Mouse (Mus musculus) cerebellum, adult 2 months (tissue): ENCODE measurements at regions not wholly inside any gene's neighbourhood (a gene's known extent, or its start where the extent isn't known, plus 50 kb on each side); places are given as distances from the start of the nearest gene placed in this dataset.

Source experiments
- DNase-seq, 2 experiments: peaks; one replicate each; pipeline ENCODE4 v3.0.0; 2021
- H3K27ac ChIP-seq: fragments of 200-500 bp; 2 replicates; pipeline ENCODE4 v1.5.1; 2012; ENCODE audit warnings: low read length, control low read depth, inconsistent platforms; ENCODE audit not compliant: insufficient read depth
- H3K27me3 ChIP-seq: fragments of 200-500 bp; 2 replicates; pipeline ENCODE4 v1.6.1; 2012; ENCODE audit warnings: inconsistent platforms, mild to moderate bottlenecking, low read length, moderate library complexity; ENCODE audit not compliant: control insufficient read depth, insufficient read depth
- H3K4me1 ChIP-seq: fragments of 200-500 bp; 2 replicates; pipeline ENCODE4 v1.6.1; 2011; ENCODE audit warnings: low read length; ENCODE audit not compliant: control insufficient read depth, insufficient read depth
- H3K4me3 ChIP-seq: fragments of 200-500 bp; replicated peaks from 2 replicates; pipeline ENCODE3; 2011; ENCODE audit warnings: mild to moderate bottlenecking, low read depth, low read length, control low read depth; ENCODE audit not compliant: insufficient read depth
- CTCF ChIP-seq: fragments of 200-500 bp; IDR thresholded peaks from 2 replicates; pipeline ENCODE4 v1.5.1; 2011; ENCODE audit warnings: low read depth, mild to moderate bottlenecking, control low read depth, low read length, moderate library complexity, borderline replicate concordance; ENCODE audit not compliant: insufficient read depth
- POLR2A ChIP-seq: fragments of 200-500 bp; IDR thresholded peaks from 2 replicates; pipeline ENCODE4 v1.6.1; 2011; ENCODE audit warnings: low read length, control low read depth, borderline replicate concordance; ENCODE audit not compliant: insufficient read depth
- WGBS: fragments of 180-500 bp; shearing (Covaris S2); methylation state at CpG from one replicate; pipeline ENCODE4 v1.1.7; 2018; 5-methylcytosine and 5-hydroxymethylcytosine counted together

- no peak for DNase-seq
- WGBS, result 76% methylated on average over 8 of the region's 8 CpGs
- H3K4me1 ChIP-seq, result no peaks in the 10 kb centered on the region
- no peak overlapping the region for H3K27ac ChIP-seq
- H3K4me3 ChIP-seq, result no peak overlapping the region
- no peaks in the 10 kb centered on the region for H3K27me3 ChIP-seq
- no peak for TF ChIP-seq POLR2A
- no peak for TF ChIP-seq CTCF
Measured at GRCm38 (mm10) chr14:76875266-76875900, 161.2 kb upstream of the Ccdc122 start.

- no peaks in the 10 kb centered on the region for H3K27me3 ChIP-seq
- no peak overlapping the region for H3K27ac ChIP-seq
- no peak overlapping the region for H3K4me3 ChIP-seq
- no peaks in the 10 kb centered on the region for H3K4me1 ChIP-seq
- WGBS, result 64% methylated on average over 8 of the region's 8 CpGs
- no peak for DNase-seq
- TF ChIP-seq CTCF (no peak), POLR2A (no peak)
Measured at GRCm38 (mm10) chr14:76874542-76875265, 161.9 kb upstream of the Ccdc122 start.

GRCm38 (mm10) chr14:76873684-76874083 is 162.9 kb upstream of the Ccdc122 start:
- no peak for TF ChIP-seq POLR2A
- TF ChIP-seq CTCF, result no peak
- no peaks in the 10 kb centered on the region for H3K27me3 ChIP-seq
- no peak overlapping the region for H3K27ac ChIP-seq
- no peak overlapping the region for H3K4me3 ChIP-seq
- H3K4me1 ChIP-seq, result no peaks in the 10 kb centered on the region
- WGBS, result 80% methylated on average over 5 of the region's 5 CpGs
- no peak for DNase-seq

- H3K27ac ChIP-seq, result no peak overlapping the region
Measured at GRCm38 (mm10) chr14:76872976-76873375, 163.6 kb upstream of the Ccdc122 start.

GRCm38 (mm10) chr14:76872510-76872909 is 164.1 kb upstream of the Ccdc122 start:
- 93% methylated on average over 7 of the region's 7 CpGs for WGBS
- TF ChIP-seq CTCF (no peak), POLR2A (no peak)
- Histone ChIP-seq H3K27ac (no peak overlapping the region), H3K27me3 (no peaks in the 10 kb centered on the region), H3K4me3 (no peak overlapping the region), H3K4me1 (no peaks in the 10 kb centered on the region)
- DNase-seq, result no peak

More at GRCm38 (mm10) chr14:76872976-76873375, 163.6 kb upstream of the Ccdc122 start:
- DNase-seq, result no peak
- TF ChIP-seq CTCF, result no peak
- no peak for TF ChIP-seq POLR2A
- WGBS, result 76% methylated on average over 6 of the region's 6 CpGs
- Histone ChIP-seq H3K4me3 (no peak overlapping the region), H3K4me1 (no peaks in the 10 kb centered on the region), H3K27me3 (no peaks in the 10 kb centered on the region)

- no peaks in the 10 kb centered on the region for H3K4me1 ChIP-seq
- 87% methylated on average over 3 of the region's 3 CpGs for WGBS
- DNase-seq, result no peak
- H3K27me3 ChIP-seq, result no peaks in the 10 kb centered on the region
- no peak overlapping the region for H3K4me3 ChIP-seq
- TF ChIP-seq CTCF, result no peak
- no peak for TF ChIP-seq POLR2A
- no peak overlapping the region for H3K27ac ChIP-seq
Measured at GRCm38 (mm10) chr14:76868831-76869230, 167.7 kb upstream of the Ccdc122 start.

- Histone ChIP-seq H3K4me3 (no peak overlapping the region), H3K27ac (no peak overlapping the region), H3K27me3 (no peaks in the 10 kb centered on the region), H3K4me1 (no peaks in the 10 kb centered on the region)
- WGBS, result 76% methylated on average over 5 of the region's 5 CpGs
- TF ChIP-seq POLR2A (no peak), CTCF (no peak)
- no peak for DNase-seq
Measured at GRCm38 (mm10) chr14:76868131-76868530, 168.4 kb upstream of the Ccdc122 start.

GRCm38 (mm10) chr14:76864664-76865063 is 171.9 kb upstream of the Ccdc122 start:
- H3K4me3 ChIP-seq, result no peak overlapping the region
- 63% methylated on average over 4 of the region's 4 CpGs for WGBS

More at GRCm38 (mm10) chr14:76864664-76865063, 171.9 kb upstream of the Ccdc122 start:
- DNase-seq, result no peak
- Histone ChIP-seq H3K4me1 (no peaks in the 10 kb centered on the region), H3K27ac (no peak overlapping the region), H3K27me3 (no peaks in the 10 kb centered on the region)
- TF ChIP-seq CTCF (no peak), POLR2A (no peak)
